Mouse (Mus musculus): ENCODE measurements at regions not wholly inside any gene's neighbourhood (a gene's known extent, or its start where the extent isn't known, plus 50 kb on each side); places are given as distances from the start of the nearest gene placed in this dataset.

DNA sequence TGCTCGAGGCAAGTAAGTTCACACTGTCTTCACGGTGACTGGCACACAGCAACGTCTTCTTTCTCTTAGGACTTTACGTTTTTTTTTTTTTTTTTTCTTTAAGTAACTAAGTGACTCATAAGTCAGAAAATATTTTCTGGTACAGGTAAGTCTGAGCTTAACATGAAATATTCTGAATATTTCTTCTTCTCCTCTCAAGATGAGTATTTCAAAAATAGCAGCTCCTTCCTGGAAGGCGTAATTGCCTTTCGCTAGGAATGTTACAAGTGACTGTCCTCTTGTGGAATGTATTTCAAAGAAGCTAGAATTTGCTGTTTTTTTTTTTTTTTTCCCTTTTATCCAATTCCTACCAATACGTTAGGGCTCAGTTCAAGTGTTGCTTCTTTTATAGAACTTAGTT, 124.8 kb downstream of the Klf5 start:
- no peak overlapping the region for H3K4me2 ChIP-seq (replicated peaks; ENCODE audit: low read depth)
- no peaks in the 10 kb centered on the region for H3K36me3 ChIP-seq (ENCODE audit: control insufficient read depth, insufficient read depth)
- WGBS: 66% methylated on average over 7 of the region's 7 CpGs
- no peak overlapping the region for H3K27ac ChIP-seq (ENCODE audit: low read depth, low read length)
- H3K9ac ChIP-seq (ENCODE audit: low read depth, low read length): no peak overlapping the region
- no peak for TF ChIP-seq CTCF (IDR thresholded peaks at IDR 0.05; ENCODE audit: low read depth)
- no peaks in the 10 kb centered on the region for H3K9me3 ChIP-seq (ENCODE audit: control insufficient read depth)
- ATAC-seq: no peak
- H3K27me3 ChIP-seq (replicated peaks; ENCODE audit: control insufficient read depth, insufficient read depth, low read length): no peaks in the 10 kb centered on the region
- no peak overlapping the region for H3K4me3 ChIP-seq (ENCODE audit: low read depth, low read length)
- no peaks in the 10 kb centered on the region for H3K4me1 ChIP-seq (replicated peaks; ENCODE audit: control insufficient read depth, insufficient read depth, low read length)

DNA sequence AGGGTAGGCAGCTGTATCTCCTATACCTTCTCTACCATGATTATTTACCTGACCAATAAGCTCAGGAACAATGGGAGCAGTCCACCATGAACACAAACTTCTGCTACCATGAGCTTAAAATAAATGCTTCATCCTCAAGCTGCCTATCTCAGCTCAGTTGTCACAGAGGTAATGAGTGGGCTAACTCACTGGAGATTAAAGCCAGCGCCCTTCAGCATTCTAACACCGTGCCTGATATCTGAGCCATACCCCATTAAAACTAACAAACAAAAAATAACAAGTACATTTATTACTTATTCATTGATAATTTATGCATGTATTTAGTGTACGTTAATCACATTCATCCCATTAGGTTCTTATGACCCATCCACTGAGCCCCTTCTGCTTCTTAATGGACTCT, 128.6 kb downstream of the Klf5 start:
- Histone ChIP-seq H3K4me2 (replicated peaks; ENCODE audit: low read depth) (no peak overlapping the region), H3K4me1 (replicated peaks; ENCODE audit: control insufficient read depth, insufficient read depth, low read length) (no peaks in the 10 kb centered on the region), H3K36me3 (ENCODE audit: control insufficient read depth, insufficient read depth) (no peaks in the 10 kb centered on the region), H3K27me3 (replicated peaks; ENCODE audit: control insufficient read depth, insufficient read depth, low read length) (no peaks in the 10 kb centered on the region), H3K27ac (ENCODE audit: low read depth, low read length) (no peak overlapping the region), H3K4me3 (ENCODE audit: low read depth, low read length) (no peak overlapping the region), H3K9ac (ENCODE audit: low read depth, low read length) (no peak overlapping the region), H3K9me3 (ENCODE audit: control insufficient read depth) (no peaks in the 10 kb centered on the region)
- WGBS: 97% methylated on average over 3 of the region's 3 CpGs
- TF ChIP-seq CTCF (IDR thresholded peaks at IDR 0.05; ENCODE audit: low read depth): no peak
- ATAC-seq: no peak

- Histone ChIP-seq H3K9ac (ENCODE audit: low read depth, low read length) (no peak overlapping the region), H3K27ac (ENCODE audit: low read depth, low read length) (no peak overlapping the region), H3K9me3 (ENCODE audit: control insufficient read depth) (no peaks in the 10 kb centered on the region), H3K4me2 (replicated peaks; ENCODE audit: low read depth) (no peak overlapping the region), H3K4me3 (ENCODE audit: low read depth, low read length) (no peak overlapping the region), H3K27me3 (replicated peaks; ENCODE audit: control insufficient read depth, insufficient read depth, low read length) (no peaks in the 10 kb centered on the region), H3K36me3 (ENCODE audit: control insufficient read depth, insufficient read depth) (no peaks in the 10 kb centered on the region), H3K4me1 (replicated peaks; ENCODE audit: control insufficient read depth, insufficient read depth, low read length) (no peaks in the 10 kb centered on the region)
- no peak for TF ChIP-seq CTCF (IDR thresholded peaks at IDR 0.05; ENCODE audit: low read depth)
- no peak for ATAC-seq
- WGBS: 58% methylated on average over 4 of the region's 4 CpGs
Observed at GRCm38 (mm10) chr14:99430323-99430722, 131.8 kb downstream of the Klf5 start.

DNA sequence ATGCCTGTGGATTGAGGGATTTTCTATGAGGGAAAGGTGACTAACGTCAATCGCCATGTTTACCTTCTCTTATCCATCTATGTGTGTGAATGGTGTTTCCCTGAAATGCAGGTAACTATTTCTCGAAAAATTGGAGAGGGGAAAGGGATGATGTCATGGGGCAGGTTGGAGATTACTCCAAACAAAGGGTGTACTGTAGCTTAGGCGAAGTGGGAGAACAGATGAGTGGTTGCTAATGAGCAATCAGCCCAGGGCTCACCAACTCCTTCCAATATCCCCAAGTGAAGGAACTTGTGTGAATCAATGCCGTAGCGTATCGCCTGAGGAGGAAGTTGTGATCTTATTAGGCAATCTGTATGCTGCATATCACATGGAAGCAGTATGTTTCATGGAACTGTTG, 133.2 kb downstream of the Klf5 start:
- Histone ChIP-seq H3K9ac (ENCODE audit: low read depth, low read length) (no peak overlapping the region), H3K36me3 (ENCODE audit: control insufficient read depth, insufficient read depth) (no peaks in the 10 kb centered on the region), H3K4me2 (replicated peaks; ENCODE audit: low read depth) (no peak overlapping the region), H3K27me3 (replicated peaks; ENCODE audit: control insufficient read depth, insufficient read depth, low read length) (no peaks in the 10 kb centered on the region), H3K4me1 (replicated peaks; ENCODE audit: control insufficient read depth, insufficient read depth, low read length) (no peaks in the 10 kb centered on the region), H3K9me3 (ENCODE audit: control insufficient read depth) (no peaks in the 10 kb centered on the region), H3K4me3 (ENCODE audit: low read depth, low read length) (no peak overlapping the region), H3K27ac (ENCODE audit: low read depth, low read length) (no peak overlapping the region)
- 88% methylated on average over 7 of the region's 7 CpGs for WGBS
- TF ChIP-seq CTCF (IDR thresholded peaks at IDR 0.05; ENCODE audit: low read depth): no peak
- no peak for ATAC-seq

GRCm38 (mm10) chr14:99434645-99435044, 136.2 kb downstream of the Klf5 start:
- WGBS: 43% methylated on average over 1 of the region's 1 CpGs
- ATAC-seq: no peak
- no peak for TF ChIP-seq CTCF (IDR thresholded peaks at IDR 0.05; ENCODE audit: low read depth)

DNA sequence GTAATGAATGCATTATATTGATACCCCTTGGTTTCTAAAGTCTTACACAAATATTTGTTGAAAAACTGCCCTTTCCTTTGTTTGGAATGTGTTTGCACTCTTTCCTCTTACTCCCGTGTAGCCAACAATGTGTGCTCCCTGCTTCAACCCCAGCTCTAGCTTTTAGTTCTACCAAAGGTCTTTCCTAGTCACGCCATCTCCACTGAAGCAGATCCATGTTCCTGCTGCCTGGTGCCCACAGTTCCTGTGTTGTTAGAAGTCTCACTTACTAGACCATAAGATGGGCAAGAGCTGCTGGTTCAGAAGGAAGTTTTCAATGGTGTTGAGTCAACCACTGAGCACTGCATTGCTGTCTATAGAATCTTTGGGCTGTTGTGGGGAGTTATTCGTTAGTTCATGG, 137.0 kb downstream of the Klf5 start:
- no peak overlapping the region for H3K4me3 ChIP-seq (ENCODE audit: low read depth, low read length)
- ATAC-seq: no peak
- H3K4me1 ChIP-seq (replicated peaks; ENCODE audit: control insufficient read depth, insufficient read depth, low read length): no peaks in the 10 kb centered on the region
- H3K9ac ChIP-seq (ENCODE audit: low read depth, low read length): no peak overlapping the region
- H3K36me3 ChIP-seq (ENCODE audit: control insufficient read depth, insufficient read depth): no peaks in the 10 kb centered on the region
- no peaks in the 10 kb centered on the region for H3K9me3 ChIP-seq (ENCODE audit: control insufficient read depth)
- no peak overlapping the region for H3K27ac ChIP-seq (ENCODE audit: low read depth, low read length)
- H3K4me2 ChIP-seq (replicated peaks; ENCODE audit: low read depth): no peak overlapping the region
- WGBS: 66% methylated on average over 3 of the region's 3 CpGs
- TF ChIP-seq CTCF (IDR thresholded peaks at IDR 0.05; ENCODE audit: low read depth): no peak
- no peaks in the 10 kb centered on the region for H3K27me3 ChIP-seq (replicated peaks; ENCODE audit: control insufficient read depth, insufficient read depth, low read length)

More at GRCm38 (mm10) chr14:99434645-99435044, 136.2 kb downstream of the Klf5 start:
- no peaks in the 10 kb centered on the region for H3K27me3 ChIP-seq (replicated peaks; ENCODE audit: control insufficient read depth, insufficient read depth, low read length)
- no peak overlapping the region for H3K4me2 ChIP-seq (replicated peaks; ENCODE audit: low read depth)
- no peak overlapping the region for H3K4me3 ChIP-seq (ENCODE audit: low read depth, low read length)
- H3K9ac ChIP-seq (ENCODE audit: low read depth, low read length): no peak overlapping the region
- H3K27ac ChIP-seq (ENCODE audit: low read depth, low read length): no peak overlapping the region
- H3K9me3 ChIP-seq (ENCODE audit: control insufficient read depth): no peaks in the 10 kb centered on the region
- no peaks in the 10 kb centered on the region for H3K4me1 ChIP-seq (replicated peaks; ENCODE audit: control insufficient read depth, insufficient read depth, low read length)
- no peaks in the 10 kb centered on the region for H3K36me3 ChIP-seq (ENCODE audit: control insufficient read depth, insufficient read depth)

DNA sequence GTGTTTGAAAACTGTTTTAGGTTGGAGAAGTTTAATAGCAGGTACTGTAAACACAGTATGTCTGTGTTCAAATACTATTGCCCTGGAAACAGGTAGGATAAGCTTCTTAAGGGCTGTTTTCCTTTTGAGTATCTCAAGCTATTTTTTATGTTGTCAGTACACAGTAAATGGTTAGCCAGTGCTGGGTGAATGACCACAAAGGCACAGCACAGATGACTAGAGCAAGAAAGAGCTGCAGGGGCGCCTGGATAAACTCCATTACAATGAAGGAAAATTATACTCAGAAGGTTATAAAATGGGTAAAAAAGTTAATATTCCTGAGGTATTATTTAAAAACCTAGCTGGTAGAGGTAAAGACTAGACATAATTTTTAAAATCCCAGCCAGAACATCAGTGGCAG, 137.6 kb downstream of the Klf5 start:
- no peak overlapping the region for H3K27ac ChIP-seq (ENCODE audit: low read depth, low read length)
- H3K4me2 ChIP-seq (replicated peaks; ENCODE audit: low read depth): no peak overlapping the region
- H3K4me3 ChIP-seq (ENCODE audit: low read depth, low read length): no peak overlapping the region
- H3K36me3 ChIP-seq (ENCODE audit: control insufficient read depth, insufficient read depth): no peaks in the 10 kb centered on the region
- 58% methylated on average over 1 of the region's 1 CpGs for WGBS
- ATAC-seq: no peak
- no peak overlapping the region for H3K9ac ChIP-seq (ENCODE audit: low read depth, low read length)
- no peaks in the 10 kb centered on the region for H3K4me1 ChIP-seq (replicated peaks; ENCODE audit: control insufficient read depth, insufficient read depth, low read length)
- no peaks in the 10 kb centered on the region for H3K9me3 ChIP-seq (ENCODE audit: control insufficient read depth)
- no peak for TF ChIP-seq CTCF (IDR thresholded peaks at IDR 0.05; ENCODE audit: low read depth)
- no peaks in the 10 kb centered on the region for H3K27me3 ChIP-seq (replicated peaks; ENCODE audit: control insufficient read depth, insufficient read depth, low read length)

All from intestine, postnatal 0 days (tissue).